44 mouse cellular contexts compared by ENCODE assay signal in the genomic region with DNA sequence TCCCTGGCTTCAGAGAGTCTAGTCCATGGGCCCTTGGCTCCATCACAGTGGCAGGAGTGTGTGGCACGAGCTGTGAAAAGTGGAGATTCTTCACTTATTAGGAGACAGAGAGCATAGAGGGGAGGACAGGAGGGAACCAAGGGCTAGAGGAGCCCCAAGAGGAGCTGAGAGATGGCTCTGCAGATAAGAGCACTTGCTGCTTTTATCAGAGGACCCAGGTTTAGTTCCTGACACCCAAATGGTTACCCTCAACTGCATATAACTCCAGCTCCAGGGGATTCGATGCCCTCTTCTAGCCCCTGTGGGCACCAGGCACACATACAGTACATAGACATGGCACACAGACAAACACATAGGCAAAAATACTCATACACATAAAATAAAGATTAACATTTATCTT. TPM values are rescaled to one million over a fixed set of nuclear protein-coding genes. Genes with fewer than 3 reads are reported as not detected.
"Had no signal": no experiment of that assay in that cellular context is flagged by ENCODE, and none has a peak within 500 bp of the region (broad histone marks: within the 10 kb centered on the region; RNA-seq: fewer than 3 reads in every experiment).

No protein-coding gene starts in this region.

- H3K9me3 ChIP-seq: limb, embryonic 10.5 days; limb, embryonic 12.5 days; limb, embryonic 13.5 days; limb, embryonic 15.5 days; liver, embryonic 12.5 days; liver, embryonic 13.5 days; liver, embryonic 15.5 days; lung, embryonic 15.5 days; megakaryocyte, embryonic 14.5 days; midbrain, embryonic 10.5 days; midbrain, embryonic 12.5 days; midbrain, embryonic 13.5 days; midbrain, embryonic 15.5 days had no signal

- H3K27me3 ChIP-seq: limb, embryonic 13.5 days; limb, embryonic 15.5 days; lung, embryonic 15.5 days; midbrain, embryonic 12.5 days; midbrain, embryonic 13.5 days; midbrain, embryonic 15.5 days had no signal

- H3K4me3 ChIP-seq: left cerebral cortex, adult 2 months; limb, embryonic 10.5 days; limb, embryonic 12.5 days; limb, embryonic 13.5 days; limb, embryonic 15.5 days; liver, embryonic 12.5 days; liver, embryonic 13.5 days; liver, embryonic 15.5 days; lung, embryonic 15.5 days; megakaryocyte, embryonic 14.5 days; midbrain, embryonic 10.5 days; midbrain, embryonic 12.5 days; midbrain, embryonic 13.5 days; midbrain, embryonic 15.5 days; myocyte had no signal

- H3K36me3 ChIP-seq: limb, embryonic 10.5 days; limb, embryonic 12.5 days; limb, embryonic 13.5 days; limb, embryonic 15.5 days; liver, embryonic 12.5 days; liver, embryonic 13.5 days; liver, embryonic 15.5 days; lung, embryonic 15.5 days; midbrain, embryonic 10.5 days; midbrain, embryonic 12.5 days; midbrain, embryonic 13.5 days; midbrain, embryonic 15.5 days had no signal

- H3K4me2 ChIP-seq: limb, embryonic 12.5 days; limb, embryonic 13.5 days; limb, embryonic 15.5 days; liver, embryonic 11.5 days; liver, embryonic 12.5 days; liver, embryonic 13.5 days; liver, embryonic 15.5 days; lung, embryonic 14.5 days; lung, embryonic 15.5 days; midbrain, embryonic 12.5 days; midbrain, embryonic 13.5 days; midbrain, embryonic 15.5 days had no signal

- H3K27ac ChIP-seq: left cerebral cortex, adult 2 months; limb, embryonic 10.5 days; limb, embryonic 12.5 days; limb, embryonic 13.5 days; limb, embryonic 15.5 days; liver, embryonic 12.5 days; liver, embryonic 13.5 days; liver, embryonic 14.5 days; liver, embryonic 15.5 days; lung, embryonic 15.5 days; macrophage; midbrain, embryonic 10.5 days; midbrain, embryonic 12.5 days; midbrain, embryonic 13.5 days; midbrain, embryonic 15.5 days had no signal

- H3K9ac ChIP-seq: limb, embryonic 12.5 days; limb, embryonic 13.5 days; limb, embryonic 15.5 days; liver, embryonic 12.5 days; liver, embryonic 13.5 days; liver, embryonic 14.5 days; liver, embryonic 15.5 days; liver, postnatal 0 days; lung, embryonic 14.5 days; lung, embryonic 15.5 days; midbrain, embryonic 12.5 days; midbrain, embryonic 13.5 days; midbrain, embryonic 15.5 days had no signal

- ATAC-seq: liver, embryonic 12.5 days; liver, postnatal 0 days; lung, postnatal 0 days; midbrain, embryonic 13.5 days; midbrain, embryonic 15.5 days had no signal

- H3K4me1 ChIP-seq: limb, embryonic 13.5 days; liver, embryonic 15.5 days; lung, embryonic 15.5 days; midbrain, embryonic 12.5 days; midbrain, embryonic 15.5 days had no signal

- DNase-seq: left cerebral cortex, postnatal 4 days; liver; liver, embryonic 13.5 days; liver, postnatal 0 days; lung, adult 18-20 months; lung, adult 2 months; lung, embryonic 14.5 days; lung, postnatal 10 days; lung, postnatal 14 days; lung, postnatal 36 days; lung, postnatal 4 days; midbrain, embryonic 14.5 days had no signal

RNA-seq across cellular contexts. Expression of a gene that starts 2.1 kb away (rescaled TPM):
- total RNA-seq: liver, adult 2 months; megakaryocyte progenitor cell, adult 5-6 weeks; megakaryocyte, adult 5-6 weeks; megakaryocyte-erythroid progenitor cell, adult 5-6 weeks; monocyte, adult 5-6 weeks had no signal
- polyA plus RNA-seq: limb, embryonic 10.5 days; limb, embryonic 11.5 days; limb, embryonic 12.5 days; limb, embryonic 13.5 days; limb, embryonic 14.5 days; limb, embryonic 15.5 days; liver, adult 2 months; liver, embryonic 11.5 days; liver, embryonic 12.5 days; liver, embryonic 13.5 days; liver, embryonic 14.5 days; liver, embryonic 15.5 days; liver, embryonic 16.5 days; liver, postnatal 0 days; lung, embryonic 14.5 days; lung, embryonic 15.5 days; lung, embryonic 16.5 days; lung, postnatal 0 days; macrophage; midbrain, embryonic 10.5 days; myocyte had no signal

RNA-seq across cellular contexts. Expression of a gene that starts 32.5 kb away (rescaled TPM):
- total RNA-seq: megakaryocyte-erythroid progenitor cell, adult 5-6 weeks; monocyte, adult 5-6 weeks had no signal
- polyA plus RNA-seq: macrophage had no signal

RNA-seq across cellular contexts. Expression of a gene that starts 36.4 kb away (rescaled TPM):
- total RNA-seq: left cerebral cortex, adult 2 months; left cerebral cortex, postnatal 10 days; left cerebral cortex, postnatal 14 days; left cerebral cortex, postnatal 25 days; left cerebral cortex, postnatal 36 days; left cerebral cortex, postnatal 4 days; megakaryocyte progenitor cell, adult 5-6 weeks; megakaryocyte, adult 5-6 weeks; megakaryocyte-erythroid progenitor cell, adult 5-6 weeks; monocyte, adult 5-6 weeks had no signal
- polyA plus RNA-seq: limb, embryonic 11.5 days; macrophage; midbrain, embryonic 14.5 days; midbrain, embryonic 15.5 days; midbrain, postnatal 0 days; myocyte had no signal
